Mouse (Mus musculus) layer of hippocampus, adult 9-11 months (tissue): ENCODE data around the gene Tmem50b.
A peak's percentile ranks its signal among the peaks of the same experiment; 100 is the strongest.

Source experiments
- DNase-seq: peaks from one replicate; pipeline ENCODE4 v3.0.0; 2022

Tmem50b gene

DNA sequence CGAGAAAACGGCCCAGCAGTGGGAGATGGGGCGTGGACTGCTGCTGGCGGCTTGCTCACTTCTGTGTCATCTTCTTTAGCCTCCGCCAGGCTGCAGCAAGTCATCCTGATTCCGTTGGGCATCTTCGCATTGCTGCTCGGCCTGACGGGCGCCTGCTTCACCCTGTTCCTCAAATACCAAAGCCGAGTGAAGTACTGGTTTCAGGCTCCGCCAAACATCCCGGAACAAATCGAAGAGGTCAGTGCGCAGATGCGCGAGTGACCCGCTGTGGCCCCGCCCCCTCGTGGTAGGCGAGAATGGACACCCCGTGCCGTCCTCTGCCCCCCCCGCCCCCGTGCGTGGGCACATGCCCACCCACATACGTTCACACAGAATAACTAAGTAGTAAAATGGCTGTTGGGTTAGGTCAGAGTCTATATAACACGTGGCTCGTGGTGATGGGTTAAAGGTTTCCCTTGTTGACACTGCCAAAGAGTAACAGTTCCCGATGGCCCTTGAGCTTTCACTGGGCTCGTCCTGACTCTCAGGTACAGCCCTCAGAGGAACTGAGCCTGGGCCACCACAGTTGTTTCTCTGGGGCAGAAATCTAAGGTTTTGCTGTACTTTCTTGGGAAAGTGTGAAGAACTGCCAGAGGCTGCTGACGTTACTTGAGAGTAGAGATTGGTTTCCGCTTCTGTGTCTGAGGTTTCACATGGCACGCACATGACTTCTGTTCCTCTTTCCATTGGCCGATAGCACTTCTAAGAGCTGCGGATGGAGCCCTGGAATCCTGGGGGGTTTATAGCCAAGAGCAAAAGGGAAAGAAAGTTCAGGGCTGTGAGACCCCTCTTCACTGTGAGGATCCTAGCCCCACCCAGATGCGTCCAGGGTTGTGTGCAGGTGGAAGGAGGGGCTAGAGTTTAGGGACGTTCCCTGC lies 35.8 kb downstream of the Tmem50b start:
- DNase-seq = peak; percentile 69

DNA sequence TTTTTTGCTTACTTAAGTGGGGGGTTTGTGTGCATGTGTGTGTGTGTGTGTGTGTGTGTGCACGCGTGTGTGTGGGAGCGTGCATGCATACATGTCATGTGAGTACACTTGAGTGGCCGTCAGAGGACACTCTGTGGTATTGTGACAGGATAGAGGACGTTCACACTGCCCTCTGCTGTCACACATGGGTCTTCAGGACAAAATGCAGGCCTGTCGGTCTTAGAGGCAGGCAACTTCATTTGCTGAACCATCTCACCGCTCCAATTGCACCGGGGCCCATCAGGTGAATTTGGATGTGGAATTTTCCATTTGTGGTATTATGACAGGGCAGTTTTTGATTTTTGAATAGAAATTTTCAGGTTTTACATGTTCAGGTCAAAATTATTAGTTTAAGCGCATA lies 36.5 kb downstream of the Tmem50b start:
- no peak for DNase-seq

DNA sequence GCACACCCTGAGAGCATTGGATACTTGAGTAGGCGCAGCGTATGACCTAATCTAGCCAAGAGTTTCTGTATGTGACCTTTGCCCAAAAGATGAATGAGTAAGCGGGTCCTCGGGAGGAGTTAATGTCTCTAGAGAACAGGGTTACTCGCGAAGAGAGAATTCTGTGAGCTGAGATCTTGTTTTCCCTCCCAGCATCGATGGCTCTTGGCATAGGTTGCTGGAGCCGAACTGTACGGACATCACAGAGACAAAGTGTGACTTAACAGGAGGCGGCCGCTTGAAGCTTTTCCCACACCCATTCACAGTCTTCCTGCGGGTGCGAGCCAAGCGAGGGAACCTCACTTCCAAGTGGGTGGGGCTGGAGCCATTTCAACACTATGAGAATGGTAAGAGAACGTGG lies 39.9 kb downstream of the Tmem50b start:
- no peak for DNase-seq

DNA sequence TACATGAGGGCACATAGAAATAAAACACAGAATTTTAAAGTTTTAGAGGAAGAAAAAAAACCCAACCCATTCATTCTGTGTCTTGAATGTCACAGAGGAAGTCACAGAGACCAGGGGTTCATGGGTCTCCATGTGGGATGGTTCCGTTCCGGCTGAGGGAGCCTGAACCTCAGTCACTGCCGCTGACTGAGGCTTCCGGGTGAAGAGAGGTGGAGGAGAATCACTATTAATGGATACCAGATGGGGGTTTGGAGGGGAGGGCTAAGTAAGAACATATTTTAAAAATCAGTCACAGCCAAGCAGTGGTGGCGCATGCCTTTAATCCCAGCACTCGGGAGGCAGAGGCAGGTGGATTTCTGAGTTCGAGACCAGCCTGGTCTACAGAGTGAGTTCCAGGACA lies 40.4 kb downstream of the Tmem50b start:
- DNase-seq = no peak

DNA sequence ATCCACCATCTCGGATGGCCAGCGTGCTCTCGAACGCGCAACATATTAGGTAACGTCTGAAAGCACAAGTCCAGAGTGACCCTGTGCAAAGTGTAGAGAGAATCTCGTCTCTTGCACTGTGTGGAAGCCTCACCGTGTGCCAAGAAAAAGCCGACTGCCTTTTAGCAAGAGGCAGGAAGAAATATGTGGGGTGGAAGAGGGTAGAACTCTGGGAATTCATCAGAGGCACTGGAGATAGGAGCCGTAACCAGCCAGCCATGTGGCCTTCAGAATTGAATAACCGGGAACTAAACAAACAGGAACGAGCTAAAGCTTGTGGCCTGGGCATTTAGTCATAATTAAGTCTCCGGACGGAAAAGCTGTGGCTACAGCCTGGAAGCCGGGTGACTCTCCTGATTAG lies 40.9 kb downstream of the Tmem50b start:
- no peak for DNase-seq

DNA sequence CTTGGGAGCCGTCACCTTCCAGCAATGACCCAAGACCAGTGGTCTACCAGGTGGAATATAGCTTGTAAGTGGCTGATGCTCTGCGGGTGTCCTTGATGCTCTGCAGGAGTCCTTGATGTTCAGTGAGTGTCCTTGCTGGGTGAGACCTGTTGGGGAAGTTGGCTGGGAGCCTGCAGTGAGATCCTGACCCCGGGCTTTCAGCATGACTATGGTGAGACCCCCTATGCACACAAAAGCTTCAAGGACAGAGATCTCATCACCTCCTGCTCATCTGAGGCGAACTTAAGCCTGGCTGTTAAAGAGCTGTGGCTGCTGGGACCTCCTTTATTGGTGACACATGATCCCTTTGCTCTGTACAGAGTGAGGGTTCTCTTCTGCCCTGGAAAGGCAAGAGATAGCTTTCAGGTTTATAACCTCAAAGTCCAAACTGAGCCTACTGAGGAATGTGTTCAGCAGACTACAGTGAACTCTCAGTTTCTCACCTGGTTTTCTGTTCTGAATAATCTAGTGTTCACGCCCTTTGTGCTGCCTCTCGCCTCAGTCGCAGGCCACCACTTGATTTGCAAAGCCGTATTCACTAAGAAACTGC lies 42.5 kb downstream of the Tmem50b start:
- no peak for DNase-seq

DNA sequence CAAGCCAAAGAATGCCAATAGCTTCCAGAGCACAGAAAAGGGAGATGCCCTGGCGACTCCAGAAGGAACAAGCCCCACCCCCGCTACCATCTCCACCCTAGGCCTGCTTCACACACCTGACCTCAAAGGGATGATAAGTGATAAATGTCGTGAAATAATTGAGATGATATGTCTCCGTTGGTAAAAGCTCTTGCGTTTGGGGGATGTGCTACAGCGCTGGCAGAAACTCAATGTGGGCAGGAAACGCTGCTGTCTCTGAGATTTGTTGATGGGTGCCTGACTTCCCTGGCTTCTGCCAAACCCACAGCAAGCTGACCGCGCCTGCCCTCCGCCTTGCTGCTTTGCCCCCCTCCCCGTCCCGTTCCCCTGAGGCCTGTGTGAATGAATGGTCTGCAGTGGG lies 44.0 kb downstream of the Tmem50b start:
- no peak for DNase-seq

DNA sequence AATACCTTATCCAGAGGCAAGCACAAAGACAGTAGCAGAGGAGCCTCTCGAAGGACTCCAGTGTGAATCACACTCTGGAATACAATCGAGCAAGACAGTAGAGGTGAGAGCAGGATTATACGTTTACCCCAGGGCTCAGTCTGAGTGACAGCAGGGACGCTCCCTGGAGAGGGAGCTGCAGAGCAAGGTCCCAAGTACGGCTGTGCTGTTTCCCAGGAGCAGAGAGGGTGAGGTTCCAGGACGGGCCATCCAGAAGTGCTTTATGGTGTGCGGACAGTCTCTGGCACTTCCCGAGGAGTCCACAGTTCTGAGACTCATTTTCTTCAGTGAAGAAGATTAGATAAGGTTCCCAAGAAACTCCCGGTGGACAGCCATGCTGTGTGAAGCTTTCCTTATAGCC lies 45.5 kb downstream of the Tmem50b start:
- no peak for DNase-seq

DNA sequence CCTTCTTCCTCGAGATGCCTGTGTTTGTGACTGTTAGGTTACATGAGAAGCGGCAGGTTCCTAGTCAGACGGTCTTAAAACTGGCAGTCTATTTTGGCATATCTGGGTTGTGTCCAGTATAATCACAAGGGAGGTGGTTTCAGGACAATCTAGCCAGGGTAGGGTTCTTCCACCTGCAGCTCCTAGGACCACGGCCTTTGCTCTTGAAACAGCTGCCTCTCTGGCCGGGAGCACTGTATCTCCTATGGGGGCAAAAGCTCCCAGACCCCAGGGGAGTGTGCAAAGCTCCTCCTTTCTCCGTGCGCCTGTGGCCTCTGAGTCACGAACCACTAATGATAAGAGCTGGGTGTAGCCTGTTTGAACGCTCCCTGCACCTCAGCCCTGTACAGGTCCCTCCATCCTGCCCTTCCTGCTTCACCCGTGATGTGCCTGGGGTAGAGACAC lies 46.5 kb downstream of the Tmem50b start:
- DNase-seq = no peak

DNA sequence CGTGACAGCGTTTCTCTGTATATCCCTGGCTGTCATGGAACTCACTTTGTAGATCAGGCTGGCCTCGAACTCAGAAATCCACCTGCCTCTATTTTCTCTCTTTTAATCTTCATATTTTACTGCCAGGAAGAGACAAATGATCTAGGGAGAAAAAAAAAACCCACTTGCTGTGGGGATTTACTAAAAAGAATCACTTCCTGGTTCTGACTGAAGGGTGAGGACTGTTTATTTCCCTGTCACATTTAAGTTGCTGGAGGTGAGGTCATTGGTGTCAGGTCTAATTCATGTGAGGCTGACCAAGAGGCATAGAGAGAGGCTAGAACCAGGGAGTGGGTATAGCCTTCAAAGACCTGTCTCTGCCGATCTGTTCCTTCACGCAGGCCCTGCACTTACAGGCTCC lies 48.0 kb downstream of the Tmem50b start:
- DNase-seq = no peak

DNA sequence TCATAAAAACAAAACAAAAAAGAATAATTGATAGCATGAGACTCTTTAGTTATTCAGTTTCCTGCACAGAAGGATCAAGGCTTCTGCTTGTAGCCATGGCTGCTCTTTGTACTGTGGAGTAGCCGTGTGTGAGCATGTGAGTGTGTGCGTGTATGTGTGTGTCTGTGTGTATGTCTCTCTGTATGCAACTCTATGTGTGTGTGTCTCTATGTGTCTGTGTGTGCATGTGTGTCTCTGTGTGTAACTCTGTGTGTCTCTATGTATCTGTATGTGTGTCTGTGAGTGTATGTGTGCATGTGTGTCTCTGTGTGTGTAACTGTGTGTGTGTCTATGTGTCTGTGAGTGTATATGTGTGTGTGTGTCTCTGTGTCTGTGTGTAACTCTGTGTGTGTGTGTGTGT lies 48.6 kb downstream of the Tmem50b start:
- no peak for DNase-seq

DNA sequence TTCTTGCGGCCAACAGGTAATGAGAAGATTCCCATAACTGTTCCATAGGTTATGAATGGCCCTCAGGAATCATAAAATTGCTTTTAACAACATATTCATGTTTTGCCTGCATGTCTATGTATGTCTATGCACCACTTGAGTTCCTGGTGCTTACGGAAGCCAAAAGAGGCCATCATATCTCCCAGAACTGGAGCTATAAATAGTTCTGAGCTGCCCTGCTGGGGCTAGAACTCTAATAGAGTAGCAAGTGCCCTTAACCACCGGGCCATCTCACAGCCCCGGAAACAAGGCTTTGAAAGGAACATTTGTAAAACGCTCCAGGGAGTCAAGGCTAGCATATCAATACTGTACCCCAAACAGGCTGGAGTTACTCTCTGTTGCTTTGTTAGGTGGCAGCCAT lies 49.0 kb downstream of the Tmem50b start:
- no peak for DNase-seq

DNA sequence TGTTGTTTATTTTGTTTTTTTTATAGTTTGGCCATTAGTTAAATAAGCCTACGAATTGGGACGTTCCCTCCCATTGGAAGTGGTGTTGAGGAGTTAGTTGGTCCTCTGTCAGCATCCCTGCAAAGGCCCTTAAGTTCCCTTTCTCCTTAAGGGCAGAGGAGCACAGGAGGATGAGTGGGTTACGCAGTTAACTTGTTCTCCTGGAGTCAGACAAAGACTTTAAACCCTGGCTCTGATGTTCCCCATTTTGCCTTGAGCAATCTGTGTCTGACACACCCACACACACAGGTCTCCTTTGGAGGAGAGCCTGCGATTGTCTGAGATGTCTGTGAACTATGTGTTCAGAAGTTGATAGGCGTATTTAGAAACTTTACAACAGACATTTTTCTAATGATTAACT lies 49.6 kb downstream of the Tmem50b start:
- DNase-seq = peak; percentile 61

DNA sequence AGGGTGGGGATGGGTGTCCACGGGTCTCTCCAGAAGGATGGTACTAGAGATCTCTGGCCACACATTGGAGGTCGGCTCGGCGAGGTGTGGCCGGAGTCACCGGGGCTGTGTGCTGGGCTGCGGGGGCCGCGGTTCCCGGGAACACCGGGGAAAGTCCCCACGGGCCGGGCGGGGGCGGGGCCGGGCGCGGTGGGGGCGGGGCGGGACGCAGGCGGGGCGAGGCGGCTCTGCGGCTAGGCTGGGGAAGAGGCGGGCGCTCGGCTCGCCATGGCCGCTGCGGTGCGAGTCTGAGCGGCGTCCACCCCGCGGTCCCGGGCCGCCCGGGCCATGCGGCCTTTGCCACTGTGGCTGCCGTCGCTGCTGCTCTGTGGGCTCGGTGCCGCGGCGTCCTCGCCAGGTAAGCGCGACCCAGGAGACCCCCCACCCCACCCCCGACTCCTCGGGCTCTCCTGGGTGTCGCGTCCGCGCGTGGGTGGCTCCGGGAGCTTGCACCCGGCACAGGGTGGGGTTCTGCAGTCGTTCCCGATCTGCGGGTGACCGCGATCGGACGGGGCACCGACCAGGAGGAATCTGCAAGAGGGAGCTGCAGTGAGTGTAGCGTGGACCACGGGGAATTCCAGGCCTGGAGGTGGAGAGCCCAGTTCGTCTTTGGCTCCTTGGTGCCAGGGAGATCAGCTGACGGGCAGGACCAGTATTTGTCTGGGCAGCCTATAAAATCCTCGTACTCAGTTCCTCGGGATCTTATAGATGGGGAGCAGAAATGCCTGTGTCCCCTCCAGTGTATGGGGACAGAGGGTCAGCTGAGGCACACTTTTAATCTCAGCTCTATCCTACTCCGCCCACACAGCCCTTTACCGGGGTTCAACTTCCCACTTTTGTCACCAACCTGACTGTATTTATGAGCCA lies 50.5 kb downstream of the Tmem50b start, which contains the start of gene Ifngr2:
TSS of gene Ifngr2 (plus strand) at position 237 of the 906 bp plus-strand sequence.
- no peak for DNase-seq

DNA sequence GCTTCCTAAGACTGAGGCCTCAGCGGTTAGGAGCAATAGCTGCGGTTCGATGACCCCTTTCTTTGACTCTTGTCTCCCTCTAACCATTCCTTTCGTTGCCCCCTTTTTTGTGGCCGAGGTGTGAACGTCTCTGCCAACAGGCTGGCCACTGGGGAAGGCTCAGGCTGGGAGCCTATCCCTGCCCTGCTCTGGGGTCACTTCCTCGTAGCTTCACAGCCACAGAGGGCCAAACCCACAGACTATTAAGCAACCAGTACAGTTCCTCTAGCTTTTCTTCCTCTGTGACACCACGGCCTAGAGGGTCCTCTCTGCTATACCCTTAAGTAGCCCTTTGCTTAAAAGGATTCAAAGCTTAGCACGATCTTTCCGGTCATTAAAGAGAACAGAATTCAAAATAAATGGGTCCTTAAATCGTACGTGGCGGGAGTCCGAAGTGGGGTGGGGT lies 51.2 kb downstream of the Tmem50b start:
- peak; percentile 77 for DNase-seq

DNA sequence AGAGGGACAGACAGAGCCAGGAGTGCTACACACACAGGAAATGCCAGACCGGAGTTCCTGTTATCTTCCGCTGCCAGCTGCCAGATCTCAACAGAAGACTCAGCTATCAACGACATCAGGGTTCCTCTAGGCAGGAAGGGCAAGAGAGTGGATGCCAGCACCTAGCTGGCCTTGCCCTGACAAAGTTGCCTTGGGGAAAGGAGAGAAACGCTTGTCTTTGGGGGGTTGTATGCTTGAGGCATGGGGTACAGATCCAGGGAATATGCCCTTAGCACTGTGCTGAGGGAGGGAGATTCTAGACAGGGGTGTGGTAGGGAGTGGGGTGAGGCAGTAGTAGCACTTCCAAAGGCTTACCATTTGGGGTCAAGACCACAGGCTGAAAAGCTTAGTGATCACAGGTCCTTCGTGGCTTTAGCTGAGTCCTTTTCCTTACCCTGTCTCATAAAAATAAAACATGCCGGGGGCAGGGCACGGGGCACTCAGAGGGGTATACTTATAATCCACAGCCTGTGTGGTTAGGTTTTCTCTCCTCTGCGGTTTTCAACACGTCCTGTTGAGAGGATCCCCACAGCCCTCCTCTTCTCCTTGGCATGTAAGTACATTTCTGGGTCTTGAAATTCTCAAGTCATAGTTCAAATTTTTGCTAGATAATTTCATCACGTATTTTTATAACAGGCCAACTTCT lies 51.9 kb downstream of the Tmem50b start:
- no peak for DNase-seq

DNA sequence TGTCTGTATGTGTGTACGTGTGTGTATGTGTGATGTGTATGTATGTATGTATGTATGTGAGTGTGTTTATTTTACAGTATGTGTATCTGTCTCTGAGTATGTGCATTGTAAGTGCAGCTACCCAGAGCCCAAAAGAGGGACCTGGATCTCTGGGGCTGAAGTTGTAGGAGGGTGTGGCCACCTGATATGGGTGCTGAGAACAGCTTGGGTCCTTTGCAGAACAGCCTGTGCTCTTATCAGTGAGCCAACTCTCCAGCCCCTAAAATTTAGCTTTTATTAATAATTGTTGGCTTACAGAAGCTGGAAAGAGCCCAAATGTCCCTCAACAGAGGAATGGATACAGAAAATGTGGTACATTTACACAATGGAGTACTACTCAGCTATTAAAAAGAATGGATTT lies 54.0 kb downstream of the Tmem50b start:
- no peak for DNase-seq

DNA sequence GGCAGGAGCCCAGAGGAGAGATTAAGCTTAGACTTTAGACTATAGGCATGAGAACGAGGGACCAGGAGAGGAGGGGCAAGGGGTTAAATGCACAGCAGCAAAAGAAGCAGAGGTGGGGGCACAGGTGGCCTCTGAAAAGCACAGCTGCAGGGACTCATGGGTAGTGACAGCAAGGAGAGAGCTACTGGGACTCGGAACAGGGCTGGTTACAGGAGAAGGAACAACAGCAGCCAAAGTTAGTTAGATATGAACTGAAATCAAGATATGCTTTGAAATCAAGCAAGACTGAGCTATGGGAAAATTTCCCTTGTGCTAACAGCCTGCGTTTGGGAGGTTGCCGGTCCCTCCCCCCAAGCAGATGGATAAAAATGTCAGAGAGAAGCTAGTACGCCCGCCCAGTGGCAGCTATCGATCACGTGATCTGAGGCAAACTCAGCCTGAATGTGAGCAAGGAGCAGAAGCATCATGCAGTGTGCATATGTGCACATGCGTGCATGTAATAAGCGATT lies 56.0 kb downstream of the Tmem50b start:
- peak; percentile 86 for DNase-seq

DNA sequence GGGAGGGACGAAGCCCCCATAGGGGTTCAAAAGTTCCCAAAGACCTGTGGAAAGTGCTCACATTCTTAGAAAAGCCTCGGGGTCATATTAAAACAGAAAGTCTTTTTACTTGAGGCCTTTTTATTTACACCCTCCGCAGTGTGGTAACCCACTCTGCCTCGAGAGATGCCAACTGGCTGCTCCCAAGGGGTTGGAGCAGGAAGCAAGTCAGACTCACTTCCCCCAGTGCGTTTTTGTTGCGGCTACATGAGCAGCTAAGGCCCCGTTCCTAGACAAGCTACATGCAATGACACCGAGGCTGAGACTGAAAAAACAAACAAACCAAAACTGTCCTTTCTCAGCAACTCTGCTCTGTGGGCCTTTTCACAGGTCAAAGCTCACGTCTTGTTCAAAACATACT lies 59.1 kb downstream of the Tmem50b start:
- no peak for DNase-seq

DNA sequence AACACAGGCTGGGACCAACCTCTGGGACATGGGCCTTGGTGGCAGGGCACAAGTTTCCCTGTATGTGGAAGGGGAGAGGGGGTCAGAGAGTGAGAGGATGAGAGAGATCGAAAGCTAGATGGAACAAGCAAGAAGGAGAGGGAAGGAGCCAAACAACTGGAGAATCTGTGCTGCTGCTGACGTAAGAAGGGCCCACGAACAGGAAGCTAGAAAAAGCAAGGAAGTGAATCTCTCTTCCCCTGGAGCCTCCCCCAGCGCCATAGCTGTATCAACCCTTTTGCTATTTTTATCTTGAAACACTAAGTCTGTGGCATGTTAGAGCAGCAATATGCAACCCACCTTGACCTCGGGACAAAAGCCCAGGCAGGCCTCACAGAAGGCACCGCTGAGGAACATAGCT lies 59.5 kb downstream of the Tmem50b start:
- no peak for DNase-seq

DNA sequence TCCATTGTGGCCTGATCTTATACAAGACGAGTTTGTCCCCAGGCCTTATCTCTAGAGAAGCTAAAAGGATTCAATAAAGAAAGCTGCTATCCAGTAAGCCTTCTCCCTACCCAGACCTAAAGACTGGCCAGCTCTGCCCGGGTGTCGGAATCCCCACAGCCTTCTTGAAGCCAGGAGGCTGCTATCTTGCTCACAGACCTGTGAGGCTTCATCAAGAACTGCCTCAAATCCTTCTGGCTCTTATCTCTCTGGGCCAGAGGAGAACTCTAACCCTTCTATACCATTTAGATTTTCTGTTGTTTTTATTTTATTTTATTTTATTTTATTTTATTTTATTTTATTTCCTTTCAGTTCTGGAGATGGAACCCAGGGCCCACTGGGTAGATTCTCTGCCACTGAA lies 60.5 kb downstream of the Tmem50b start:
- DNase-seq = no peak

DNA sequence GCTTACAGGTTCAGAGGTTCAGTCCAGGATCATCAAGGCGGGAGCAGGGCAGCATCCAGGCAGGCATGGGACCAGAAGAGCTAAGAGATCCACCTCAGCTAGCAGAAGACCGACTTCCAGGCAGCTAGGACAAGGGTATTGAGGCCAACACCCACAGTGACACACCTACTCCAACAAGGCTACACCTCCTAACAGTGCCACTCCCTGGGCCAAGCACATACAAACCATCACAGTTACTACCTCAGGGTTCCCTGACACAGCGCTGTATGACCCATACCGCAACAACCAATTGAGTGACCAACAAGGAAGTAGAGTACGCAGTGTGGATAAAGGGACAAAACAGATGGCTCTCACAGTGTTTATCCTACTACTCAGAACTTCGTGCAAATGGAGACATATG lies 61.2 kb downstream of the Tmem50b start:
- DNase-seq = no peak

DNA sequence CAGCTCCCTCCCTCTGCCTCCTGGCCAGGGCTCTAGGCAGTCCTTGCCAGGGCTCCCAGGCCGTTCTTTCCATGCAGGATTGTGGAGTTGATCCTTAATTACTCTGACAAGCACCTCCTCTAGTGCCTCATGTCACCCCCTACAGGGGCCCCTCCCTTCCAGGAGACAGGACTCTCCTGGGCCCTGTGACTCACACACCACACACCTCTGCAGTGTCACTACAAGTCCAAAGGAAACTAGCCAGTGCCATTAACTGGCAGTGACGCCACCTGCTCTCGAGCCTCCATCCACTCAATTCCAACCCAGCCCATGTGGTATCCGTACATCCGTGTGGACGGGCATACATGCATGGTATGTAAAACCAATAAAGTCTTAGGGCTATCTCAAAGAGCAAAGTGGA lies 62.7 kb downstream of the Tmem50b start:
- DNase-seq = no peak
